Mouse (Mus musculus) ES-Bruce4 (cell line): ENCODE data around the gene Catip. TPM values are rescaled to one million over a fixed set of nuclear protein-coding genes. Genes with fewer than 3 reads are reported as not detected.
"Not testable (repeated sequence)": the region's sequence is repeated elsewhere in the genome, so short reads cannot be mapped to it uniquely, and the experiment has no call there.

Source experiments
- H3K27ac ChIP-seq: 2 replicates; pipeline ENCODE4 v1.5.1; 2012; ENCODE audit warnings: low read length, inconsistent platforms; ENCODE audit not compliant: insufficient read depth
- H3K27me3 ChIP-seq: 2 replicates; pipeline ENCODE4 v1.6.1; 2012; ENCODE audit warnings: mild to moderate bottlenecking, low read length, inconsistent platforms; ENCODE audit not compliant: control insufficient read depth, poor library complexity, insufficient read depth, severe bottlenecking
- H3K36me3 ChIP-seq: 2 replicates; pipeline ENCODE4 v1.6.1; 2012; ENCODE audit warnings: inconsistent platforms, mild to moderate bottlenecking, low read length, moderate library complexity; ENCODE audit not compliant: control insufficient read depth, poor library complexity, insufficient read depth, severe bottlenecking
- H3K4me1 ChIP-seq: one replicate; pipeline ENCODE4 v1.8.1; 2011; ENCODE audit warnings: low read length; ENCODE audit not compliant: control insufficient read depth, insufficient read depth
- H3K4me3 ChIP-seq: 2 replicates; pipeline ENCODE4 v1.5.1; 2011; ENCODE audit warnings: low read depth, mild to moderate bottlenecking, low read length
- H3K9ac ChIP-seq: 2 replicates; pipeline ENCODE4 v1.6.1; 2012; ENCODE audit warnings: low read depth, mild to moderate bottlenecking, inconsistent platforms; ENCODE audit not compliant: poor library complexity, severe bottlenecking
- H3K9me3 ChIP-seq: replicated peaks from 2 replicates; pipeline ENCODE4 v1.6.1; 2012; ENCODE audit warnings: mild to moderate bottlenecking, low read length, inconsistent platforms; ENCODE audit not compliant: control insufficient read depth, poor library complexity, insufficient read depth, severe bottlenecking
- CTCF ChIP-seq: IDR thresholded peaks from one replicate; pipeline ENCODE4 v1.8.1; 2011; ENCODE audit warnings: low read depth, low read length
- EP300 ChIP-seq: IDR thresholded peaks from 2 replicates; pipeline ENCODE4 v1.6.1; 2011; ENCODE audit warnings: low read depth, low read length; ENCODE audit not compliant: insufficient read depth
- POLR2A ChIP-seq: IDR thresholded peaks from one replicate; pipeline ENCODE4 v1.8.1; 2011; ENCODE audit warnings: low read length; ENCODE audit not compliant: insufficient read depth
- polyA plus RNA-seq: library from polyadenylated mRNA; stranded (reverse); fragments of >200 nt; gene quantifications from 2 replicates; pipeline ENCODE4 v1.2.4, GENCODE M21; 2011; ENCODE audit warnings: low read depth; ENCODE audit not compliant: missing spikeins, insufficient read depth, insufficient read length

Catip gene
- polyA plus RNA-seq, 1 experiment = 0.75 TPM

DNA sequence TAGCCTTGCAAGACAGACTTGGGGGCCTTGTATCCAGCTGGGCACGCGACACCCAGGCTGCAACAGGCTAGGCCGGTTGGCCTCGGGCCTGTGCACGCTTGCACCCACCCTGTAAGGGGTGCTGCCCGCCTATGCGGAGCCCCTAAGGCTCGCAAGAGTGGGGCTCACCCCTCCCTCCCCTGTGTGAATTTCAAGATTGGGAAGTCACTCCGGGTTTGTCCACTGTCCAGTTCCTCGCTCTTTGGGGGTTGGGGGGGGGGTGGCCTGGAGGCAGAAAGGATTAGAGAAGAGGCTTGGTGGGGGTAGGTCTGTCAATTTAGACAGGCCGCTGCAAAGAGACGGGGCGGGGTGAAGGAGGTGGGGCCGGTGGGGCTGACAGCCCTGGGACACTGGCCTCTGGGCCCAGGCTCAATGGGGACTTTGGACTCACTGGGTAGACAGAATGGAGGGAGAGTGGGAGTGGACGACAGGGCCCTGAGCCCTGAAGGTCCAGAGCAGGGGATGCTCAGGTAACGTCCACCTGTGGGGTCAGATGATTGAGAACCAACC is 30.6 kb downstream of the Catip start:
- Histone ChIP-seq H3K27me3 (no peaks in the 10 kb centered on the region), H3K36me3 (peaks cover 8% of the 10 kb centered on the region; the same call in 1 of the 2 replicates), H3K9me3 (no peaks in the 10 kb centered on the region), H3K4me1 (no peaks in the 10 kb centered on the region), H3K9ac (peak overlapping the region; percentile 97), H3K4me3 (peak overlapping the region; percentile 66), H3K27ac (no peak overlapping the region)
- no peak for TF ChIP-seq CTCF
- TF ChIP-seq EP300 = no peak
- TF ChIP-seq POLR2A = no peak

DNA sequence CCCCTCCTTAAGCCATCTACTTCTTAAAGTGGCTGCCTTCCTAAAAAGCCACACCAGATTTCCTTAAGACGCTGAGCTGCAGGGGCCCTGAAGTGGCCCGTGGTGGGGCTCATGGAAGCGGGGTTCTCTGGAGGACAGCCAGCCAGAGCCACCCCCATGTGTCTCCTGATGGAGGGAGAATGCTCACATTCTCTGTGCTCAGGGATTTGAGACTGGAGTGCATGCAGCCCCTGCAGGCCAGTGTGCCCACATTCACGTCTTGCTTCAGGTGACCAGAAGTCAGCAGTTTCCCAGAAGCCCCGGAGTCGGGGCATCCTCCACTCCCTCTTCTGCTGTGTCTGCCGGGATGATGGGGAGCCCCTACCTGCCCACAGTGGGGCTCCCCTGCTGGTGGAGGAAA is 31.1 kb downstream of the Catip start:
- Histone ChIP-seq H3K9ac (no peak overlapping the region), H3K9me3 (no peaks in the 10 kb centered on the region), H3K27ac (no peak overlapping the region), H3K4me3 (no peak overlapping the region), H3K36me3 (peaks cover 8% of the 10 kb centered on the region; the same call in 1 of the 2 replicates), H3K4me1 (no peaks in the 10 kb centered on the region), H3K27me3 (no peaks in the 10 kb centered on the region)
- TF ChIP-seq POLR2A (no peak), CTCF (no peak), EP300 (no peak)

DNA sequence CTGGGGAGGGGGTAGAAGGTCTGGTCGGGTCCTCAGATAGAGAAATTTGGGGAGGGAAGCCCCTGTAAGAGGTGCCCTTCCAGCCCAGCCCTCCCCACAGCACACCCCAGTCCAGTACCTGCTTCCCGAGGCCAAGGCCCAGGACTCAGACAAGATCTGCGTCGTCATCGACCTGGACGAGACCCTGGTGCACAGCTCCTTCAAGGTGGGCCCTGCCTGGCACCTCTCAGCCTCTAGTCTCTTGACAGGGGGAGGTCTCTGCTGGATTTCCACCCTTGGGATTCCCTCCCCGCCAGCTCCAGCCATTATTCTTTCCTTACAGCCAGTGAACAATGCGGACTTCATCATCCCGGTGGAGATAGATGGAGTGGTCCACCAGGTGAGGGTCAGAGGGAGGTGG is 31.8 kb downstream of the Catip start:
- TF ChIP-seq POLR2A (no peak), EP300 (no peak), CTCF (no peak)
- Histone ChIP-seq H3K27ac (no peak overlapping the region), H3K4me3 (no peak overlapping the region), H3K27me3 (no peaks in the 10 kb centered on the region), H3K9me3 (no peaks in the 10 kb centered on the region), H3K4me1 (no peaks in the 10 kb centered on the region), H3K36me3 (peaks cover 8% of the 10 kb centered on the region; the same call in 1 of the 2 replicates), H3K9ac (no peak overlapping the region)

DNA sequence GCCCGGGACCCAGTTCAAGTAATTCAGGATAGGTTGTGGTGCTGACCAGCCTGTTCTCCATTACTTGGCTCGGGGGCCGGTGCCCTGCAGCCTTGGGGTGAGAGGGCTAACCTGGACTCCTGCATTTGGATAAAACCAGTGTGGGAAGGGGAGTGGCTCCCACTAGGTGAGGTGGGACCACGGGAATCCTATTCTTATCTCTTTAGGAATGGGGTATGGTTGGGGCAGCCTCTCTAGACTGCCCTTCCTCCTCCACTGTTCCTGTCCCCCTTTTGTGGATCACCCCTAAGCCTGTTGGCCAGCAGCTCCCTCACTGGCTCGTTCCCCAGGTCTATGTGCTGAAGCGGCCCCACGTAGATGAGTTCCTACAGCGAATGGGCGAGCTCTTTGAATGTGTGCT is 32.4 kb downstream of the Catip start:
- Histone ChIP-seq H3K4me3 (no peak overlapping the region), H3K27ac (no peak overlapping the region), H3K4me1 (no peaks in the 10 kb centered on the region), H3K27me3 (no peaks in the 10 kb centered on the region), H3K36me3 (peaks cover 8% of the 10 kb centered on the region; the same call in 1 of the 2 replicates), H3K9ac (no peak overlapping the region), H3K9me3 (no peaks in the 10 kb centered on the region)
- TF ChIP-seq POLR2A = no peak
- no peak for TF ChIP-seq EP300
- no peak for TF ChIP-seq CTCF

DNA sequence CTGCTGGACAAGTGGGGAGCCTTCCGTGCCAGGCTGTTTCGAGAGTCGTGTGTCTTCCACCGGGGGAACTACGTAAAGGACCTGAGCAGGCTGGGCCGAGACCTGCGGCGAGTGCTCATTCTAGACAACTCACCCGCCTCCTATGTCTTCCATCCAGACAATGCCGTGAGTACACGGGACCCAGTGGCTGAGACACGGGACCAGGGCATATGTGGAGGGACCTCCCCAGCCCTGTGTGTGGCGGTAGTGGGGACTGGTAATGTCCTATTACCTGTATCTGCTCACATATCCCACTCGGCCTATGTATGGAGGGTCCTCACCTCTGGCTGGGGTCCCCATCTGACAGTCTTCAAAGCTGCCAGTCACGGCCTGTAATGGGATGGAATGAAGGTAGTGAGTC is 33.0 kb downstream of the Catip start:
- Histone ChIP-seq H3K9ac (no peak overlapping the region), H3K27ac (no peak overlapping the region), H3K4me1 (no peaks in the 10 kb centered on the region), H3K9me3 (no peaks in the 10 kb centered on the region), H3K36me3 (peaks cover 8% of the 10 kb centered on the region; the same call in 1 of the 2 replicates), H3K27me3 (no peaks in the 10 kb centered on the region), H3K4me3 (no peak overlapping the region)
- TF ChIP-seq EP300 (no peak), CTCF (no peak), POLR2A (no peak)

DNA sequence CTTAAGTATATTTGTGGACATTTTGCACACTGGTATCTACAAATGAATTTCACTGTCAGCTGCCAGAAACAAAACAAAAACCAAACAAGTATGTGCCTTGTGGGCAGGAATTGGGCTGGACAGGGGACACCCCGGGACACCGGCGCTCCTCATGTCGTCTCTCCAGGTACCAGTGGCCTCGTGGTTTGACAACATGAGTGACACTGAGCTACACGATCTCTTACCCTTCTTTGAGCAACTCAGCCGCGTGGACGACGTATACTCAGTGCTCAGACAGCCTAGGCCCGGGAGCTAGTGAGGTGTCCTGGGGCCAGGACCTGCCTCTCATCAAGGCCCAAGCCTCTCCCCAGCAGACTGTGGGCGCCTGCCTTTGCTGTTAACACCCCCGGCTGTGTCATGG is 33.4 kb downstream of the Catip start:
- Histone ChIP-seq H3K36me3 (peaks cover 8% of the 10 kb centered on the region; the same call in 1 of the 2 replicates), H3K4me1 (no peaks in the 10 kb centered on the region), H3K4me3 (no peak overlapping the region), H3K9me3 (no peaks in the 10 kb centered on the region), H3K27ac (no peak overlapping the region), H3K27me3 (no peaks in the 10 kb centered on the region), H3K9ac (no peak overlapping the region)
- TF ChIP-seq CTCF (no peak), EP300 (no peak), POLR2A (no peak)

DNA sequence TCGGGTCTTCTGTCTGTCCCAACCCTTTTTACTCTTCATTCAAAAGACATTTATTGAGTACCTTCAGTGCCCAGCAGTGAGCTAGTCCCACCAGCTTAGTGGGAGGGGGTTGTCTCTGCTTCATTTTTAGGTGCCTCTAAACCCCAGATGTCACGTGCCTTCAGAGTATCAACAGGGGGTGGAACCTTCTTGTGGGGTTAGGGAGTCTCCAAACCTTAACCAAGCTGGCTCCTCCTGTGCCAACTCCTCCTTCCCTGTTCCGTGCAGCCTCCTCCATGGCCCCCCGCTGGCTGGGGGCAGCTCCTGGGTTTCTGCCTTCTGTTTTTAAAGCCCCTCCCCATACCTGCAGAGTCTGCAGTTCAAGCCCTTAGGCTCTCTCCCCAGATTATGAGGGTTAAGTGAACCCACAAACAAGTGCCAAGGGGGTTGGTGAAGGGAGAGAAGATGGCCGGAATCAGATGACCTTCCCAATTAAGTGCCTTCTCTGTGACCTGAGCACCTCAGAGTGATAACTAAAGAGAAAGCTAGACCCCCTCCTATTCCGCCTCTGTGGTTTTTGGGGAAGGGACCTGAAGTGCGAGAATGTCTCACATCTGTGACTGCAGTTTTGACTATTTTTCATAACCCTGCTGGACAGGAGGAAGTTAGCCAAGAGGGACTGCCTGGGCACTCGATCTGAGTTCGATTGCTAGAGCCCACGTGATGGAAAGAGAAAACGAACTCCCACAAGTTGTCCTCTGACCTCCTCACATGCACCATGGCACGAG is 34.7 kb downstream of the Catip start:
- H3K27ac ChIP-seq = peak overlapping the region; percentile 35; the same call in 1 of the 2 replicates
- not testable (repeated sequence) for H3K9me3 ChIP-seq, H3K36me3 ChIP-seq, H3K4me1 ChIP-seq, H3K9ac ChIP-seq, H3K27me3 ChIP-seq
- peak overlapping the region; percentile 47 for H3K4me3 ChIP-seq
